Mouse (Mus musculus) embryonic facial prominence, embryonic 12.5 days (tissue): Measurements from ENCODE around the gene Ssbp1. TPM values are rescaled to one million over a fixed set of nuclear protein-coding genes. Genes with fewer than 3 reads are reported as not detected.

Experiments
- ATAC-seq: fragments of 200-750 bp; cut with Nextera tagmentation; 2 replicates; pipeline ENCODE4 v1.8.0; 2017; ENCODE audit not compliant: insufficient number of reproducible peaks, insufficient read depth, low FRiP score, low TSS enrichment
- H3K27ac ChIP-seq: fragments of 300-500 bp; sonication (generic); 2 replicates; pipeline ENCODE4 v1.5.1; 2016; ENCODE audit warnings: mild to moderate bottlenecking
- H3K27me3 ChIP-seq: fragments of 300-500 bp; sonication (generic); 2 replicates; pipeline ENCODE4 v1.6.1; 2016; ENCODE audit warnings: mild to moderate bottlenecking, moderate library complexity
- H3K36me3 ChIP-seq: fragments of 300-500 bp; sonication (generic); 2 replicates; pipeline ENCODE4 v1.6.1; 2016; ENCODE audit warnings: mild to moderate bottlenecking
- H3K4me1 ChIP-seq: fragments of 300-500 bp; sonication (generic); 2 replicates; pipeline ENCODE4 v1.6.1; 2016
- H3K4me2 ChIP-seq: fragments of 300-500 bp; sonication (generic); replicated peaks from 2 replicates; pipeline ENCODE4 v1.6.1; 2016; ENCODE audit warnings: mild to moderate bottlenecking, moderate library complexity
- H3K4me3 ChIP-seq: fragments of 300-500 bp; sonication (generic); 2 replicates; pipeline ENCODE4 v1.5.1; 2016; ENCODE audit warnings: mild to moderate bottlenecking
- H3K9ac ChIP-seq: fragments of 300-500 bp; sonication (generic); 2 replicates; pipeline ENCODE4 v1.6.1; 2016; ENCODE audit warnings: mild to moderate bottlenecking, moderate library complexity
- H3K9me3 ChIP-seq: fragments of 300-500 bp; sonication (generic); 2 replicates; pipeline ENCODE4 v1.6.1; 2016; ENCODE audit warnings: mild to moderate bottlenecking, moderate library complexity
- WGBS: fragments of 180-500 bp; shearing (Covaris S2); methylation state at CpG from one replicate; pipeline ENCODE4 v1.1.7; 2016; 5-methylcytosine and 5-hydroxymethylcytosine counted together
- polyA plus RNA-seq: library from polyadenylated mRNA; unstranded; fragments of >200 nt; fragmentation: Nextera tagmentation; extraction: Ambion mirVana; gene quantifications from 2 replicates; pipeline ENCODE4 v1.2.1, GENCODE M21; 2016

Ssbp1 gene
- polyA plus RNA-seq, 1 experiment from 2014 or later: 188 TPM

DNA sequence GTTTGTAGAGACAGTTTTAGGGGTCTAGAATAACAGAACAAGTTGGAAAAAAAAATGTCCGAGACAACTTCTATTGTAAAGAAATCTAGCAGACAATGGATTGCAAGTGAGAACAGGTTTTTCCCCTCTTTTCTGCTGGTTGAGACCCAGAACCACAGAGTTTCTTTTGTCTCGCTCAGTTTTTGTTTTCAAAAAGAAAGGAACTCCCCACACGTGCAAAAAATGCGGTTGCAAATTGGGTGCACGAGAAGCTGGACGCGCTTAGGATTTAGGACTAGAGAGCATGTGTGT, 513 bp downstream of the Ssbp1 start:
- H3K4me2 ChIP-seq: peak overlapping the region; percentile 65
- H3K9me3 ChIP-seq: no peaks in the 10 kb centered on the region
- WGBS: under 1% methylated on average over 7 of the region's 7 CpGs
- peaks cover 9% of the 10 kb centered on the region; the same call in 1 of the 2 replicates for H3K4me1 ChIP-seq
- H3K36me3 ChIP-seq: peaks cover 30% of the 10 kb centered on the region
- H3K27ac ChIP-seq: peak overlapping the region; percentile 97
- peak overlapping the region; percentile 74 for H3K4me3 ChIP-seq
- H3K9ac ChIP-seq: peak overlapping the region; percentile 85
- no peak for ATAC-seq
- H3K27me3 ChIP-seq: no peaks in the 10 kb centered on the region

GRCm38 (mm10) chr6:40476132-40476531, 5.0 kb downstream of the Ssbp1 start:
- H3K27ac ChIP-seq: no peak overlapping the region
- H3K4me3 ChIP-seq: no peak overlapping the region
- WGBS: 91% methylated on average over 4 of the region's 4 CpGs
- H3K4me2 ChIP-seq: no peak overlapping the region
- peaks cover 9% of the 10 kb centered on the region; the same call in 1 of the 2 replicates for H3K4me1 ChIP-seq
- H3K27me3 ChIP-seq: no peaks in the 10 kb centered on the region
- H3K9ac ChIP-seq: no peak overlapping the region
- H3K36me3 ChIP-seq: peaks cover 45% of the 10 kb centered on the region
- no peaks in the 10 kb centered on the region for H3K9me3 ChIP-seq
- no peak for ATAC-seq

- Histone ChIP-seq H3K27ac (no peak overlapping the region), H3K27me3 (no peaks in the 10 kb centered on the region), H3K9ac (no peak overlapping the region), H3K4me1 (no peaks in the 10 kb centered on the region), H3K4me2 (no peak overlapping the region), H3K36me3 (peaks cover 58% of the 10 kb centered on the region), H3K4me3 (no peak overlapping the region), H3K9me3 (no peaks in the 10 kb centered on the region)
- no peak for ATAC-seq
- 93% methylated on average over 1 of the region's 1 CpGs for WGBS
These were observed 8.6 kb downstream of the Ssbp1 start for GRCm38 (mm10) chr6:40479705-40480104.

GRCm38 (mm10) chr6:40482318-40482717, 11.2 kb downstream of the Ssbp1 start:
- Histone ChIP-seq H3K36me3 (peaks cover 46% of the 10 kb centered on the region), H3K4me3 (no peak overlapping the region), H3K4me2 (no peak overlapping the region), H3K4me1 (no peaks in the 10 kb centered on the region), H3K9me3 (no peaks in the 10 kb centered on the region), H3K27me3 (no peaks in the 10 kb centered on the region), H3K27ac (no peak overlapping the region), H3K9ac (no peak overlapping the region)
- no peak for ATAC-seq
- WGBS: 93% methylated on average over 5 of the region's 5 CpGs

DNA sequence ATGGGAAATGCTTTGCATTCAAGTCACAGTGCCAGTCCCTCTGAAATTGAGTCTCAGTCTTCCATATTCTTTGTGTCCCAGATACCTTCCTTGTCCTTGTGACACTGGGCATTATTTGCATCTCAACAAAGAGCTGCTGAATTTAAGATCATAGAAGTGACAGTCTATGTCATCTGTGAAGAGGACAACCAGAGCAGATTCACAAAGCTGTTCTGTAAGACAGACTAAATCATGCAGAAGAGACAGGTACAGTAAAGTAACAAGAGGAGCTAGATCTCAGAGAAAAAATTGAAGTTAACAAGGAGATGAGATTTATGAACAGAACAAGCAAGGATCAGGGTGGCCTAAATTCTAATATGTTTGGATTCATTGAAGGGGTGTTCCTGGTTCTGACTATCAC, 19.8 kb downstream of the Ssbp1 start, which contains the start of gene Tas2r137:
TSS of gene Tas2r137 (plus strand) at position 301 of the 400 bp plus-strand sequence.
- Histone ChIP-seq H3K27me3 (no peaks in the 10 kb centered on the region), H3K9me3 (no peaks in the 10 kb centered on the region), H3K27ac (no peak within 1 kb of the TSS), H3K36me3 (no peaks in the 10 kb centered on the region), H3K4me1 (no peaks in the 10 kb centered on the region), H3K4me3 (no peak within 1 kb of the TSS), H3K9ac (no peak within 1 kb of the TSS), H3K4me2 (no peak within 1 kb of the TSS)
- ATAC-seq: no peak

GRCm38 (mm10) chr6:40493229-40493628, 22.1 kb downstream of the Ssbp1 start, which contains the start of gene Tas2r108:
Gene Tas2r108, plus strand, starts transcription at chr6:40493529.
- no peaks in the 10 kb centered on the region for H3K9me3 ChIP-seq
- H3K4me3 ChIP-seq: no peak within 1 kb of the TSS
- no peak within 1 kb of the TSS for H3K27ac ChIP-seq
- no peak within 1 kb of the TSS for H3K4me2 ChIP-seq
- ATAC-seq: no peak
- H3K9ac ChIP-seq: no peak within 1 kb of the TSS
- no peaks in the 10 kb centered on the region for H3K36me3 ChIP-seq
- H3K4me1 ChIP-seq: no peaks in the 10 kb centered on the region
- WGBS: 89% methylated on average over 3 of the region's 3 CpGs
- no peaks in the 10 kb centered on the region for H3K27me3 ChIP-seq

DNA sequence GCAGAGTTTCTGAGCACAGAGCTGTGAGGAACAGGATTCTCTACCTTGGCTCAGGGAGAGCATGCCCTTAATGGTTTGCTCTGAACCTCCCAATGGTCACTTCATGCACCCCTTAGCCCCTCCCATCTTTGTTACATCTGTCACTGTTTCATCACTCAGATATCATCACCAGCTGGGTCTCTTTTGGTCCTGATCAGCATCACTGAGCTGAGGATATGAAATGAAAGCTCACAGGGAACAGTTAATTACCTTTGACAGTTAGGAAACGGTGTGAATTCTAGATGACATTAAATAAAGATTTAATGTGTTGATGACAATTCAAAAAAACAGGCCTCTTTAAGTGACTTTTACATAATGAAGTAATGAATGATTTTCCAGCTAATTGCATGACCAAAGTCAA, 48.3 kb downstream of the Ssbp1 start, which contains the start of gene Prss37:
TSS of gene Prss37 (minus strand) at position 101 of the 400 bp plus-strand sequence.
- H3K4me2 ChIP-seq: no peak within 1 kb of the TSS
- H3K27ac ChIP-seq: no peak within 1 kb of the TSS
- no peaks in the 10 kb centered on the region for H3K27me3 ChIP-seq
- no peak for ATAC-seq
- no peak within 1 kb of the TSS for H3K4me3 ChIP-seq
- no peaks in the 10 kb centered on the region for H3K9me3 ChIP-seq
- H3K9ac ChIP-seq: no peak within 1 kb of the TSS
- no peaks in the 10 kb centered on the region for H3K36me3 ChIP-seq
- no peaks in the 10 kb centered on the region for H3K4me1 ChIP-seq
- WGBS: 73% methylated on average over 1 of the region's 1 CpGs

Other genes starting within 250 kb of the Ssbp1 start
- 47.6 and 50.0 TPM in 2 replicates for gene Agk, start 146.2 kb upstream of the Ssbp1 start, polyA plus RNA-seq
- 12.1 and 15.2 TPM in 2 replicates for gene E330009J07Rik, start 35.2 kb upstream of the Ssbp1 start, polyA plus RNA-seq
- gene Wee2, start 32.3 kb upstream of the Ssbp1 start, polyA plus RNA-seq: not detected in 2 replicates
- not detected in 2 replicates for gene Tas2r137, start 19.9 kb downstream of the Ssbp1 start, polyA plus RNA-seq
- gene Tas2r108, start 22.2 kb downstream of the Ssbp1 start, polyA plus RNA-seq: 0.17 and 0.23 TPM in 2 replicates
- not detected in 2 replicates for gene Prss37, start 48.2 kb downstream of the Ssbp1 start, polyA plus RNA-seq
- gene Olfr461, start 83.7 kb downstream of the Ssbp1 start, polyA plus RNA-seq: 0.10 TPM in 1 of 2 replicates, not detected in the other
- not detected in 2 replicates for gene Olfr460, start 98.1 kb downstream of the Ssbp1 start, polyA plus RNA-seq
- 0.45 and 0.93 TPM in 2 replicates for gene Clec5a, start 114.5 kb downstream of the Ssbp1 start, polyA plus RNA-seq
- gene Tas2r138, start 142.0 kb downstream of the Ssbp1 start, polyA plus RNA-seq: not detected in 2 replicates
- 0.06 TPM in 1 of 2 replicates, not detected in the other for gene Mgam, start 157.5 kb downstream of the Ssbp1 start, polyA plus RNA-seq